24 mouse cellular contexts compared by ENCODE assay signal in the genomic region with DNA sequence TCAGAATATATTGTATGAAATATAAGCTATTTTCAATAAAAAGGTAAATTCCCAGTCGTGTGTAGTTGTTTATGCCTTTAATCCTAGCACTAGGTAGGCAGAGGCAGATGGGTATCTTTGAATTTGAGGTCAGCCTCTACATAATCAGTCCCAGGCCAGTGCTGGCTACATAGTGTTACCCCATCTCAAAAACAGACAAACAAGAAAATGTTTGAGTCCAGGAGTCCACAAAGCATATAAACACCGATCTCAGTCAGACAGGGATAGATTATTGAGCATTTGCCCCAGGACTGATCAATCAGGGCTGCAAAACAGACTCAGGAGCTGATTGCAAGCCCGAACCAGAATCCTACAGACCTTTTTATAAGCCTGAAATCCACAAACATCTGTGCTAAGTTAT. TPM values are rescaled to one million over a fixed set of nuclear protein-coding genes. Genes with fewer than 3 reads are reported as not detected.
DNase-seq lines count a peak whose midpoint lies in the region; ATAC-seq and TF ChIP-seq lines count a peak whose summit lies in the region.
"Had no signal": no experiment of that assay in that cellular context is flagged by ENCODE, and none has a peak within 500 bp of the region (broad histone marks: within the 10 kb centered on the region; RNA-seq: fewer than 3 reads in every experiment).

No protein-coding gene starts in this region.

- no peak for TF ChIP-seq CTCF in liver, adult 2 months (IDR thresholded peaks at IDR 0.05; ENCODE audit: low read depth, low read length)
- no peak for TF ChIP-seq CTCF in liver, postnatal 0 days (IDR thresholded peaks at IDR 0.05; ENCODE audit: low read depth)
- no peak for TF ChIP-seq CTCF in CH12.LX (conservative IDR thresholded peaks at IDR 0.05 in 1 of 2, IDR thresholded peaks at IDR 0.05 in 1 of 2; ENCODE audit: low read depth in 2 of 2, low read length in 2 of 2)
- TF ChIP-seq CTCF in lung, adult 2 months (IDR thresholded peaks at IDR 0.05; ENCODE audit: insufficient read depth, low read length) = no peak

- in situ Hi-C loops in CH12.LX (cut with MboI; ENCODE audit: low pct_ligation_motif_present, low pct_unique_long_range_greater_than_20kb, low sequenced_read_pairs) = no loop called here

- WGBS in liver, adult 2 months = 15% methylated on average over 3 of the region's 3 CpGs
- WGBS in liver, postnatal 0 days (ENCODE audit: insufficient replicate concordance) = 56% methylated on average over 3 of the region's 3 CpGs
- WGBS in liver, embryonic 11.5 days = 68% methylated on average over 3 of the region's 3 CpGs
- 46% methylated on average over 3 of the region's 3 CpGs for WGBS in lung, adult 2 months

- no peak overlapping the region for H3K4me2 ChIP-seq in liver, postnatal 0 days (ENCODE audit: low read depth, low read length)
- H3K4me2 ChIP-seq in liver, embryonic 11.5 days = no peak overlapping the region
- H3K4me2 ChIP-seq in CH12.LX (ENCODE audit: insufficient read depth, low read depth, poor library complexity, severe bottlenecking) = peak overlapping the region; percentile 61

- dilution Hi-C loops in CH12.LX (cut with MboI; ENCODE audit: extremely low pct_ligation_motif_present, extremely low pct_unique_long_range_greater_than_20kb, low sequenced_read_pairs) = no loop called here

- no peaks in the 10 kb centered on the region for H3K79me2 ChIP-seq in liver, adult 2 months (ENCODE audit: control insufficient read depth, insufficient read depth, low read length)
- no peaks in the 10 kb centered on the region for H3K79me2 ChIP-seq in CH12.LX (replicated peaks; ENCODE audit: control insufficient read depth, extremely low read depth, insufficient read depth, poor library complexity, severe bottlenecking)

- TF ChIP-seq POLR2A in liver, adult 2 months (IDR thresholded peaks at IDR 0.05; ENCODE audit: extremely low read depth, insufficient read depth, low read length) = no peak
- TF ChIP-seq POLR2A in CH12.LX (IDR thresholded peaks at IDR 0.05; ENCODE audit: low read depth, low read length) = no peak
- TF ChIP-seq POLR2A in lung, adult 2 months (IDR thresholded peaks at IDR 0.05; ENCODE audit: borderline replicate concordance, extremely low read depth, low read depth, low read length) = no peak

- no peak for TF ChIP-seq EP300 in liver, postnatal 0 days (IDR thresholded peaks at IDR 0.05; ENCODE audit: low read depth)
- TF ChIP-seq EP300 in CH12.LX (IDR thresholded peaks at IDR 0.05; ENCODE audit: low read length) = no peak

- no peak for TF ChIP-seq RAD21 in CH12.LX (IDR thresholded peaks at IDR 0.05; ENCODE audit: low read depth, low read length)

- H3K9ac ChIP-seq in liver, adult 2 months (ENCODE audit: low read depth, low read length) = no peak overlapping the region
- H3K9ac ChIP-seq in liver, postnatal 0 days (replicated peaks) = no peak overlapping the region
- H3K9ac ChIP-seq in liver, embryonic 11.5 days (ENCODE audit: low read depth, low read length) = no peak overlapping the region
- no peak overlapping the region for H3K9ac ChIP-seq in CH12.LX (ENCODE audit: insufficient read depth, low read depth)

- peaks cover 3% of the 10 kb centered on the region; the same call in 1 of the 2 replicates for H3K4me1 ChIP-seq in liver, adult 2 months (ENCODE audit: control insufficient read depth, insufficient read depth, low read length)
- no peaks in the 10 kb centered on the region for H3K4me1 ChIP-seq in liver, postnatal 0 days (ENCODE audit: insufficient read depth)
- no peaks in the 10 kb centered on the region for H3K4me1 ChIP-seq in liver, embryonic 11.5 days (replicated peaks; ENCODE audit: control insufficient read depth, insufficient read depth, low read length)
- peaks cover 17 to 18% of the 10 kb centered on the region in 2 experiments for H3K4me1 ChIP-seq in CH12.LX (ENCODE audit: control insufficient read depth in 1 of 2, insufficient read depth in 2 of 2)
- no peaks in the 10 kb centered on the region for H3K4me1 ChIP-seq in lung, adult 2 months (ENCODE audit: control insufficient read depth, insufficient read depth, low read length)

- ATAC-seq in liver, postnatal 0 days = peak; percentile 77
- no peak for ATAC-seq in liver, embryonic 11.5 days (replicated peaks; ENCODE audit: low FRiP score)
- ATAC-seq: activated CD4-positive, CD25-positive, alpha-beta regulatory T cell, adult 4 months; CD4-positive, CD25-positive, alpha-beta regulatory T cell, adult 4 months; Patski had no signal

- H3K9me3 ChIP-seq in liver, postnatal 0 days (ENCODE audit: low read length) = no peaks in the 10 kb centered on the region
- no peaks in the 10 kb centered on the region for H3K9me3 ChIP-seq in liver, embryonic 11.5 days (ENCODE audit: control insufficient read depth, low read length)
- peaks cover 3% of the 10 kb centered on the region for H3K9me3 ChIP-seq in CH12.LX (replicated peaks; ENCODE audit: low read length)
- H3K9me3 ChIP-seq: G1E had no signal

- H3K27me3 ChIP-seq in liver, adult 2 months (ENCODE audit: control insufficient read depth, insufficient read depth, low read length) = no peaks in the 10 kb centered on the region
- H3K27me3 ChIP-seq in liver, postnatal 0 days (ENCODE audit: insufficient read depth, low read length) = no peaks in the 10 kb centered on the region
- peaks cover 8% of the 10 kb centered on the region for H3K27me3 ChIP-seq in liver, embryonic 11.5 days (replicated peaks; ENCODE audit: control insufficient read depth, insufficient read depth, low read length)
- no peaks in the 10 kb centered on the region for H3K27me3 ChIP-seq in CH12.LX (replicated peaks)

- no peak overlapping the region; the same call in 1 of the 2 replicates for H3K27ac ChIP-seq in liver, adult 2 months (replicated peaks; ENCODE audit: insufficient read depth, low read depth, low read length)
- H3K27ac ChIP-seq in liver, postnatal 0 days (ENCODE audit: low read depth) = peak overlapping the region; percentile 29; the same call in 1 of the 2 replicates
- no peak overlapping the region for H3K27ac ChIP-seq in liver, embryonic 11.5 days (ENCODE audit: low read depth, low read length)
- peak overlapping the region; percentile 77 for H3K27ac ChIP-seq in CH12.LX (ENCODE audit: insufficient read depth, low read depth)

- no peaks in the 10 kb centered on the region for H3K36me3 ChIP-seq in liver, adult 2 months (ENCODE audit: control insufficient read depth, insufficient read depth, low read length)
- no peaks in the 10 kb centered on the region for H3K36me3 ChIP-seq in liver, postnatal 0 days (replicated peaks; ENCODE audit: insufficient read depth, low read length)
- no peaks in the 10 kb centered on the region for H3K36me3 ChIP-seq in liver, embryonic 11.5 days (ENCODE audit: control insufficient read depth, insufficient read depth, low read length)
- H3K36me3 ChIP-seq in CH12.LX (replicated peaks in 1 of 2; ENCODE audit: control insufficient read depth in 1 of 2, insufficient read depth in 1 of 2, low read length in 1 of 2) = no peaks in the 10 kb centered on the region
- H3K36me3 ChIP-seq: G1E had no signal

- DNase-seq in liver, adult 2 months (ENCODE audit: extremely low read depth, low read depth, low spot score) = peak; percentile 52
- no peak for DNase-seq in liver
- DNase-seq in liver, postnatal 0 days = no peak
- no peak for DNase-seq in liver, embryonic 11.5 days (ENCODE audit: low spot score)
- DNase-seq in CH12.LX (ENCODE audit: extremely low read depth) = no peak
- no peak for DNase-seq in lung, adult 2 months
- DNase-seq: adrenal gland, adult 2 months; adrenal gland, adult 8-10 months; adrenal gland, postnatal 10 days; adrenal gland, postnatal 14 days; adrenal gland, postnatal 25 days; adrenal gland, postnatal 36 days; cerebellum, adult 11 months; cerebellum, adult 11-12 months; cerebellum, adult 18-20 months; cerebellum, adult 2 months had no signal

- H3K4me3 ChIP-seq in liver, adult 2 months (ENCODE audit: insufficient read depth, low read depth, low read length) = no peak overlapping the region
- H3K4me3 ChIP-seq in liver, postnatal 0 days (ENCODE audit: low read depth, low read length) = no peak overlapping the region
- H3K4me3 ChIP-seq in liver, embryonic 11.5 days (ENCODE audit: low read depth, low read length) = no peak overlapping the region
- no peak overlapping the region for H3K4me3 ChIP-seq in CH12.LX (replicated peaks in 1 of 3; ENCODE audit: low read depth in 2 of 3, low read length in 2 of 3, poor library complexity in 1 of 3)
- no peak overlapping the region for H3K4me3 ChIP-seq in lung, adult 2 months (replicated peaks; ENCODE audit: extremely low read depth, low read depth, low read length)

RNA-seq across cellular contexts. Expression of a gene that starts 7.0 kb away (rescaled TPM):
- 4.3 and 5.0 TPM in 2 replicates for total RNA-seq in liver, adult 2 months (2014; rRNA removed)
- polyA plus RNA-seq in liver, adult 2 months (2012; rRNA removed) = 0.97 and 1.1 TPM in 2 replicates
- 4.9 and 7.2 TPM in 2 replicates for polyA plus RNA-seq in liver, postnatal 0 days (2015; fragmentation: Nextera tagmentation; extraction: Ambion mirVana)
- 19.0 and 19.9 TPM in 2 replicates for polyA plus RNA-seq in liver, embryonic 11.5 days (2014; fragmentation: Nextera tagmentation; extraction: Ambion mirVana)
- 10.5 and 11.6 TPM in 2 replicates for total RNA-seq in CH12.LX (2012; rRNA removed)
- 19.4 TPM in 2 replicates for total RNA-seq in CH12.LX (2014; rRNA removed)
- polyA plus RNA-seq in CH12.LX (2012; ENCODE audit: insufficient read length, low read depth) = 17.4 and 28.2 TPM in 2 replicates
- polyA plus RNA-seq in lung, adult 2 months (2012; rRNA removed) = 2.3 and 2.9 TPM in 2 replicates

RNA-seq across cellular contexts. Expression of a gene that starts 9.5 kb away (rescaled TPM):
- total RNA-seq in liver, adult 2 months (2014; rRNA removed) = 4.6 and 5.7 TPM in 2 replicates
- 1.4 and 2.2 TPM in 2 replicates for polyA plus RNA-seq in liver, adult 2 months (2012; rRNA removed)
- polyA plus RNA-seq in liver, postnatal 0 days (2015; fragmentation: Nextera tagmentation; extraction: Ambion mirVana) = 8.3 and 8.5 TPM in 2 replicates
- polyA plus RNA-seq in liver, embryonic 11.5 days (2014; fragmentation: Nextera tagmentation; extraction: Ambion mirVana) = 16.1 and 20.9 TPM in 2 replicates
- total RNA-seq in CH12.LX (2012; rRNA removed) = 14.2 and 15.2 TPM in 2 replicates
- total RNA-seq in CH12.LX (2014; rRNA removed) = 13.4 and 15.7 TPM in 2 replicates
- polyA plus RNA-seq in CH12.LX (2012; ENCODE audit: insufficient read length, low read depth) = 49.6 and 57.7 TPM in 2 replicates
- polyA plus RNA-seq in lung, adult 2 months (2012; rRNA removed) = 2.9 and 4.7 TPM in 2 replicates

RNA-seq across cellular contexts. Expression of a gene that starts 34.4 kb away (rescaled TPM):
- total RNA-seq in liver, adult 2 months (2014; rRNA removed) = 175 and 207 TPM in 2 replicates
- polyA plus RNA-seq in liver, adult 2 months (2012; rRNA removed) = 35.1 and 37.0 TPM in 2 replicates
- 364 and 376 TPM in 2 replicates for polyA plus RNA-seq in liver, postnatal 0 days (2015; fragmentation: Nextera tagmentation; extraction: Ambion mirVana)
- polyA plus RNA-seq in liver, embryonic 11.5 days (2014; fragmentation: Nextera tagmentation; extraction: Ambion mirVana) = 683 and 708 TPM in 2 replicates
- 2,172 and 2,270 TPM in 2 replicates for total RNA-seq in CH12.LX (2012; rRNA removed)
- 1,227 and 1,249 TPM in 2 replicates for total RNA-seq in CH12.LX (2014; rRNA removed)
- 2,129 and 2,542 TPM in 2 replicates for polyA plus RNA-seq in CH12.LX (2012; ENCODE audit: insufficient read length, low read depth)
- 44.6 and 56.1 TPM in 2 replicates for polyA plus RNA-seq in lung, adult 2 months (2012; rRNA removed)

RNA-seq across cellular contexts. Expression of a gene that starts 49.1 kb away (rescaled TPM):
- total RNA-seq in liver, adult 2 months (2014; rRNA removed) = not detected in 2 replicates
- not detected in 2 replicates for polyA plus RNA-seq in liver, adult 2 months (2012; rRNA removed)
- not detected in 2 replicates for polyA plus RNA-seq in liver, postnatal 0 days (2015; fragmentation: Nextera tagmentation; extraction: Ambion mirVana)
- polyA plus RNA-seq in liver, embryonic 11.5 days (2014; fragmentation: Nextera tagmentation; extraction: Ambion mirVana) = 0.10 TPM in 1 of 2 replicates, not detected in the other
- total RNA-seq in CH12.LX (2012; rRNA removed) = not detected in 2 replicates
- total RNA-seq in CH12.LX (2014; rRNA removed) = not detected in 2 replicates
- 0.17 TPM in 1 of 2 replicates, not detected in the other for polyA plus RNA-seq in CH12.LX (2012; ENCODE audit: insufficient read length, low read depth)
- polyA plus RNA-seq in lung, adult 2 months (2012; rRNA removed) = 4.0 and 4.4 TPM in 2 replicates
- total RNA-seq: adrenal gland, adult 18-20 months; adrenal gland, adult 2 months; adrenal gland, adult 8-10 months; adrenal gland, postnatal 10 days; adrenal gland, postnatal 14 days; adrenal gland, postnatal 25 days; adrenal gland, postnatal 36 days; adrenal gland, postnatal 4 days; ES-E14; G1E; MEL had no signal
- polyA plus RNA-seq: adrenal gland, adult 2 months; G1E; Patski had no signal

Comparison
In these comparisons a context has a peak if more than half of its experiments do, and no peak if none do; other contexts are left out.
1. H3K27ac ChIP-seq: peak in liver, postnatal 0 days (single experiment) and CH12.LX (single experiment); none in liver, adult 2 months (single experiment) and liver, embryonic 11.5 days (single experiment).